ENCODE assay signal across 8 mouse cellular contexts in the genomic region with DNA sequence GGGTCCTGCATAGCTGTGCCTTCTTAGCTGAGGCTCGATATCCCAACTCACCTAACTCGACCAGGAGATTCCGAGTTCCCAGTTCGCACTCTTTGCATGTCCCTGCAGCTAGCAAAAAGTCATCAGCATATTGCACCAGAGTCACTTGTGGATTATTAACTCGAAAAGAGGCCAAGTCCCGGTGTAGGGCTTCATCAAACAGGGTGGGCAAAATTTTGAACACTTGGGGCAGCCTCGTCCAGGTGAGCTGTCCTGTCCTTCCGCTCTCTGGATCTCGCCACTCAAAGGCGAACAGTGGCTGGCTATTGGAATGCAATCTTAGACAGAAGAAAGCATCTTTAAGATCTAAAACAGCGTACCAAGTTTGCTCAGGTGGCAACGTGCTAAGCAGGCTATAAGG. TPM values are rescaled to one million over a fixed set of nuclear protein-coding genes. Genes with fewer than 3 reads are reported as not detected.
"Had no signal": no experiment of that assay in that cellular context is flagged by ENCODE, and none has a peak within 500 bp of the region (broad histone marks: within the 10 kb centered on the region; RNA-seq: fewer than 3 reads in every experiment).

No protein-coding gene starts in this region.

RNA-seq across cellular contexts. Expression of a gene that starts 8.9 kb away (rescaled TPM):
- polyA plus RNA-seq: lung, embryonic 14.5 days; lung, embryonic 16.5 days; midbrain, embryonic 12.5 days; myocyte; neural tube, embryonic 11.5 days; neural tube, embryonic 13.5 days; stomach, embryonic 14.5 days had no signal

RNA-seq across cellular contexts. Expression of a gene that starts 10.1 kb away (rescaled TPM):
- polyA plus RNA-seq: myocyte; thymus, postnatal 0 days had no signal
